Mouse (Mus musculus) heart, postnatal 14 days (tissue): ENCODE data around the gene Plce1. TPM values are rescaled to one million over a fixed set of nuclear protein-coding genes. Genes with fewer than 3 reads are reported as not detected.

Source experiments
- DNase-seq, 2 experiments: peaks; one replicate each; pipeline ENCODE4 v3.0.0; 2021 to 2022
- intact Hi-C: fragments of 180-260 bp; cut with DNase I; formaldehyde crosslinking; loops from one replicate; pipeline ENCODE4 v1.15.1; 2025
- total RNA-seq, 2 experiments: library from RNA; stranded (reverse); gene quantifications; 2 replicates each; pipeline ENCODE4 v1.2.3; 2021

Plce1 gene
- total RNA-seq, 2 experiments from 2014 or later = 23.8 to 26.2 TPM

DNA sequence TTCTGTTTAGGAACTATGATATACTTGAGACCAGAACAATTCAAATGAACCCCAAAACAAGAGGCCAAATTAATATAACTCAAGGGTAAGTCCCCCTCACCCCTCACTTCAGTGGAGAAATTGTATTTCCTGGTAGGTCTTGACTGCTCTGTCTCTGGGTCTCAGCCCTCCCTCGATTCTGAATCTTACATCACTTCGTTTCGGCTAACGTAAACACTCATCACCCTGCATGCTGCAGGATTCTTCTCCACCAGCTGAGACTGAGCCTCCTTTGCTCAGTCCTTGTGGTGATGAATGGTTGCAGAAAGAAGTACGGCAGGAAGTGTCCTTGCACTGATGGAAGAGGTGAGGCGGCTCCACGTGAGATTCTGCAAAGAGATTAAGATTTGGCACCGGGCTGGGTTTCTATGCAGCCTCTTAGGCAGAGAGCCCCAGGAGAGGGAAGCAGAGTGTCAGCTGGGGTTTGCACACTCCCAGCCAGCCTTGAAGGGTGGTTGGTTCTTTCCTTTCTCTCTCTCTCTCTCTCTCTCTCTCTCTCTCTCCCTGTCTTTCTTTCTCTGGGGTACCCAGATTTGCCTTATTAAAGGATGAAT lies 97.7 kb downstream of the Plce1 start:
- no peak for DNase-seq
- intact Hi-C loops = no loop called here

DNA sequence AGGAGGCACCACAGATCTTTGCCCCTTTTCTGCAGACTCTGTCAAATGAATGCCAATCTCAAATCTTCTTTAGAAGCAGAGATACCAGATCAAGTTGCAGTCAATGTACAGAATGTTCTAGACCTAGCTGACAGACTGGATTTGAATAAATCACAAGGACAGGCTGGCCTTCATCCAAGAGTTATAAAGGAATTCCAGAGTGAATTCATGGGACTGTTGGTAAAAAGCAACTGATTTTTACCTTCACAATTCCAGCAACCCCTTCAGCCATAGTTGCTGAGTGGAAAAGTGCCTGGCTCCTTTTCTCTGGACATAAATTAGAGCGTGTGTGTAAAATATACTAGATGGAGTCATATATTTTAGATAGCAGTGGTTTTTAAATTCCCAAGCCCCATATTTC lies 102.0 kb downstream of the Plce1 start:
- intact Hi-C loops = no loop called here
- no peak for DNase-seq

DNA sequence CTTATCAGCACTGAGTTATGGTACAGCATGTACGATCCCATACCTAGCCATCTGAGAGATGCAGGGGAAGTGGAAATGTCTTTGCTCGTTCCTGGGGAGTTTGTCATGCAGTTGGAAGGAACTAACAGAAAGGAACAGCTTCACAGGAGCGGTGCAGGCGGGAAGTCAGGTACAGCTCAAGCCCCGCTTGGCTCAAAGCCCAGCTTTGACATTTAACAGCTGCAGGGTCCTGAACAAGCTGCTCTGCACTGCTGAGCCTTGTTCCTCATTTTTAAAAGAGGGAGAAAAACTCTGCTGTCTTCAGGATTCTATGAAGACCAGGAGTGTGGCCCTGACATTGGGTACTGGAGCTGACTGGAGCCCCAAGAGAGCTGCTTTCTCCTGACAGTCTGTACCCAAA lies 106.7 kb downstream of the Plce1 start:
- DNase-seq = peak; percentile 56 to 66
- intact Hi-C loops = no loop called here

DNA sequence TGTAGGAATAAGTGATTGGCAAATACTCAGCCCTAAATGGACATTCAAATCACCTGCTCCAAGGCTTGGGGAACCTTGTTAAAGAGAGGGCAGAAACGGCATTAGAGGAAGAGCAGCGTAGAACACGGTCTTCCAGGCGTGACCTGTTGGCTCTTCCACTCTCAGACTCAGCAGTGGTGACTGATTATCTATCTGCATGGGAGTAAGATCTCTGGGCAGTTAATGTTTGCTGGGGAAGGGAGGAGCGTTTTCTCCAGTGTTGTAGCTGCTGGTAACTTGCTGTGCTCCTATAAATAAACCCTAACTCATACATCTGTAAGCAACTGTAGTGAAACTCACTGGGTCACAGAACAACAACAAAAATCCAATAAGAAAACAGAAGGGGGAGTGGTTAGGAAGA lies 108.6 kb downstream of the Plce1 start:
- intact Hi-C loops = no loop called here
- DNase-seq = no peak

DNA sequence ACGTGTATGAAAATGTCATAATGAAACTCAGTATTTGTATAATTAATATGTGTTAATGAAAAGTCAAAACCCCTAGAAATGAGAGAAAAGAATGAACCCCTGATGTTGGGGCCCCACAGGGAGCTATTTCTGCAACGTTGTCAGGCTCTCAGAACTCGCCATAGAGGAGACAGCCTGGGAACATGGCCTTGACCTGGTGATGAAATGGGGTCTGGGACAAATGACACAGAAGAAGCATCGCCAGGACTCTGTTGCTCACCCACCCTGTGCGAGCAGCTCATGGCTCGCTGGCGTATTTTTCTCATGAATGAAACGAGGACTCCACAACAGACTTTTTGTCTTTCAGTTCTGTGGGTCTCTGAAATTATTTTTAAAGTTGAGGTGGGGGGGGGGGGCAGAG lies 109.0 kb downstream of the Plce1 start:
- intact Hi-C loops = no loop called here
- DNase-seq = no peak

DNA sequence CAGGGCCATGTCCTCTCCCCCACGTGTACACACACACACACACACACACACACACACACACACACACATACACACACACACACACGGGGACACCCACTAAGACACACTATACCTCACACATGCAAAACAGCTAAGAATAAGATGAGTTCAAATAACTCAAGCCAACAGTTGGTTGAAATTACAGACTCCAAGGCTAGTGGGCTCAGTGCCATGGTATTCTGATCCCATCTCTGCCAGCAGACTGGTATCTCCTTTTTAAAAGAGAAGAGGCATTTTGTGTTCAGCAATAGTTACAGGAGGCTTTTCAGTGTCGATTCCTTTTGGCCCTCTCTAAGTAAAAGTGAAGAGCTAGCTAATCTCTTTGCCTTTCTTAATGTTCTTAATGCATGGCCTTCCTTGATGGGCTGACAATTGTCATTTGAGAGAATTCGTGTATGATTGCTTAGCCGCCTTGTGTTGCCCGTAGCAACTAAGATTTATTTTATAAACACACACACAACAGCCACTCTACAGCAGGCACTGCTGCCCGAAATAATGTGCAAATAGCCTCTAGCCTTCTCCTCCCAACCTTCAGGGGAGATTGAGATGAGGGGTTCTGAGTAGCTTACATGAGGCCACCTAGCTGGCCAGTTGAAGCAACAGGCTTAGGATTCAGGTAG lies 111.8 kb downstream of the Plce1 start:
- DNase-seq = no peak
- intact Hi-C loops = no loop called here

DNA sequence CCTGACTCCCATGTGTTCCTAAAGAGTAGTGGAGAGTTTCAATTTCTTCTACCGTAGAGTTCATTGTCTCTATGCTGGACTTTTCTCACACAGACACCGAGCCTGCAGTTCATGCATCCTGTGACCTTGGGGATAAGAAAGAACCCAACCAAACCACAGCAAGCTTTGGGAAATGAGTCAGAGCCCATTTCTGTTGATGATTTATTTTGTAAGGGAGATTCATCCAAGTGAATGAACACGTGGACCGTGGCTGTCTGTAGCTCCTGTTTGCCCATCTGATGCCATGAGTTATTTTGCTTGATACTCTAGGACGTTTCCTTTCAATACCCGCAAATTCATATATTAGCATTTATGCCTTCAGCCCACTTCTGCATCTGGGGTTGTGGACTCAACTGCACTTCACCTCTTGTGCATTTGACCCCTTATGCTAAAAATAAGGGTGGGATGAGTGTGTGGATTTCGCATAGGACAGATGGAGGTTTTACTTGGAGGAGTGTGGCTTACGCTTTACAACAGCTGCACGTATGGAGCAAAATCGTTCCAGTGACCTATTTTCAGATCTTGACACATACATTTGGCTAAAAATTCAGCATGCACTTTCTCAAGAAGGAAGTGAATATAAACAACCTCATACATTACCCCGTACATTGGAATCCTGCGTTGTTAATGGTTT lies 112.5 kb downstream of the Plce1 start:
- no peak for DNase-seq
- intact Hi-C loops = no loop called here

DNA sequence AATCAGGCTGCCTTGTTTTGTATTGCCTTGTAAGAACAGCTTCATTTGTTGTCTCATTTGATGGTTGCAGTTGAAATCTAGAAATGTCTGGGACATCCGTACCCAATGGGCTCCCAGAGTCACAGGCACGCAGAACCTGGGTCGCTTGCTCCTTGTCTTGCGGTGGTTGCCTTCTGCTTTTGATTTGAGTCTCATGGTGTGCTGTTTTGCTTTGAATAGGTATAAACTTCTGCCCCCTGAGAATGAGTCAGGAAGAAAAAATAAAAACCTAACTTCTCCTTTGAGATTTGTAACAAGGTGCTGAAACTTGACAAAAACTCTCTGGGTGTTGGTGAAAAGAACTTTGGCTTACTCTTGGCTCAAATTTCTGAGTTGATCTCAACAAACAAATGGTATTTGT lies 115.2 kb downstream of the Plce1 start:
- intact Hi-C loops = no loop called here
- DNase-seq = no peak

DNA sequence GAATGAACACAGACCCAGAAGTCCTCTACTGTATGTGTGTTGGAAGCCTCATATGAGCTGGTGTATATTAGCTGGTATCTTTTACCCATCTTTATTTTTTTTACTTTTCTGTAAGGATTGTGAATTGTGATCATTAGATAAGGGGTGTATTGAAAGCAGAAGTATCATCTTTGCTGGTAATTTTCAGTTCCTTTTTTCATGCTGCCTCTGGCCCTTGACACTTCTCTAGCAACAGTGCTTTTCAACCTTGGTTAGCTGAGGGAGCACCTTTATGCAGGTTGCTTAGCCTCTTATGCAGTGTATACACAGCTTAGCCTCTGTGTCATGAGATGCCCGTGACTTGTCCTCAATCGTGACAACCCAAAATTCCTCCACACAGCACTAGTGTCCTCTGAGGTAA lies 116.5 kb downstream of the Plce1 start:
- intact Hi-C loops = no loop called here
- DNase-seq = no peak

DNA sequence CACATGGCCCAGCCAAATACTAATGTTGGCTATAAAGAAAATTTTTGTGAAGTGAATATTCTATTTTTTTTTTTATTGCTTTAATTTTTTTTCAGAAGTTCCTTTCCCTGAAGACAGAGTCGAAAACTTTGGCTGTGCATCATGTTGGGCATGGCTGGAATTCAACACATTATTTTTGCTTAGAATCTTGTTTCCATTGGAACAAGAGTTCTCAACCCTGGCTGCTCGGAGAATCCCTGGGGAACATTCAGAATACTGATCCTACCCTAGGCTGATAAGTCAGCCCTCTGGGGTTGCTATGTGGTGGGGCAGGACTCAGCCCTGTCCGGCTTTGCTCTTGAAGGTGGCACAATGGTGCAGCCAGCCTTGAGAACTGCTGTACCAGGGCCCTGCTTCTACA lies 118.1 kb downstream of the Plce1 start:
- DNase-seq = no peak
- intact Hi-C loops = no loop called here

DNA sequence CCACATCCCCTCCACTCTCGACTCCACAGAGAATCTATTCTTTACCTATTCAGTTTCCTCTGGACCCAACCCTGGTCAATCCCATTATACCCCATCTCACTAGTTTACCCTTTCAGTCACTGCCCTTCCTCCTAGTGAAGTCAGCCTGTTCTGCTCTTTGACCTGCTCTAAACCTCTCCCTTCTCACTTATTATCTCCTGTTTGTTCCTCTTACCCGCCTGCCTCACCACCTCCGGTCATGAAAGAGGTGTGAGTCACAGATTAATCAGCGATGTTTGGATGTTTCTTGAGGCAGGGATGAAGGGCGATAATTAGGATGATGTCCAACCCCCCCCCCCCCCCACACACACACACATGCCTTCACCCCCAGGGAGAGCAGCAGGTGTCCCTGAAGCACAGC lies 120.2 kb downstream of the Plce1 start:
- intact Hi-C loops = no loop called here
- DNase-seq = no peak

DNA sequence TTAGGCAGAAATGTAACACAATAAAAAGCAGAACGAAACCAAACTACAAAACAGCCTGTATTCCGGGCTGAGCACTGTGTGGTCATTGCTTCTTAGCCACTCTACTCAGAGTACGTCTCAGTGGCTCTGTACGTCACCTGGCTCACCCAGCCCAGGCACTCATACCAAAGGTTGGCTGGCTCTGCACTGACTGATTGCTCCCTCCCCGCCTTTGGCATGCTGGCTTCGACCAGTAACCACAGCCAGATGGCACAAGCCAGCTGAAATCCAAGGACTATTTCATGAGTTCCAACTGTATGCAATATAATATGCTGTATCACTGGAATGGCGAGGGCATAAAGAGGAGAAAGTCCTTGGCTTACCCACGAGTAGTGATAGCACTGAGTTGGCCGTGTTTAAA lies 121.9 kb downstream of the Plce1 start:
- intact Hi-C loops = no loop called here
- peak in 1 of 2 experiments; percentile 56 for DNase-seq

DNA sequence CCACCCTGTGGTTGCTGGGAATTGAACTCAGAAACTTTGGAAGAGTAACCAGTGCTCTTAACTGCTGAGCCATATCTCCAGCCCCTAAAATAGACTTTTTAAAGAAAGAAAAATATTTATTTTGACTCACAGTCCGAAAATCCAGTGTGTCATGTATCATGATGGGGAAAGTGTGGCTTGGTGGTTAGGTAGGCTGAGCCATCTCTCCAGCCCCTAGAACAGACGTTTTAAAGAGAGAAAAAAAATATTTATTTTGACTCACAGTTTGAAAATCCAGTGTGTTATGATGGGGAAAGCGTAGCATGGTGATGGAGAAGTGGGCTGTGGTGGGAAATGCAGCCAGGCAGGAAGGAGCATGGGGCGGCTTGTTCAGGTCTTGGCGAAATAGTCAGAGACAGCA lies 126.3 kb downstream of the Plce1 start:
- no peak for DNase-seq
- intact Hi-C loops = no loop called here

DNA sequence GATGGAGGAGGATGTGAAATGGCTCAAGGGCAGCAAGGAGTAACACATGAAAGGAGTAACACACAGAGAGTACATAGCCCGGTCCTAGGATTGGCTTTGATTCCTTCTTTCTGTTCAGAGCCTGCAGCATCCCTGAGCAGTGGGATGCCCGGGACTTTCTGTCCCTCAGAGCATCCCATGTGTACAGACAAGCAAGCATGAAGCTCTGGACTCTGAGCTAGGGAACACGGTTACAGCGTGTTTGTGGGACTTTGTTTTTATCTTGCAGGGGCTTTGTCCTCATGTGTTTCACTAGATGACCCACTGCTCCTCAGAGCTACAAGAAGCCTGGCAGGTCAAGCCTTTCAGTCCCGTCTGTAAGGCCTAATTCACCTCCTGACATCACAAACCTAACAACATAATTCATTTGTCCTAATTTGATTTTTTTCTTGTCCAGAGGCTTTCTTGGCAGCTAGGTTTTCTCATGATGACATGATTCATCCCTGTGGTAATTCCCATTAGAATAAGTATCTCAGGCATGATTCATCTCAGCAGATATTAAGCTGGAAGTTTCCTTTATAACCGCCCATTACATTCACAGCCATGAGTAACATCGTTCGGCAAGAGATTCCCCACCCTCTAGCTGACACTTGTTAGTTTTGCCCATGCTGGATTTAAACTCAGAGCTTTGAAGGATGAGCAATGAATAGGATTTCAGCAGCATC lies 128.2 kb downstream of the Plce1 start:
- DNase-seq = no peak
- intact Hi-C loops = no loop called here

DNA sequence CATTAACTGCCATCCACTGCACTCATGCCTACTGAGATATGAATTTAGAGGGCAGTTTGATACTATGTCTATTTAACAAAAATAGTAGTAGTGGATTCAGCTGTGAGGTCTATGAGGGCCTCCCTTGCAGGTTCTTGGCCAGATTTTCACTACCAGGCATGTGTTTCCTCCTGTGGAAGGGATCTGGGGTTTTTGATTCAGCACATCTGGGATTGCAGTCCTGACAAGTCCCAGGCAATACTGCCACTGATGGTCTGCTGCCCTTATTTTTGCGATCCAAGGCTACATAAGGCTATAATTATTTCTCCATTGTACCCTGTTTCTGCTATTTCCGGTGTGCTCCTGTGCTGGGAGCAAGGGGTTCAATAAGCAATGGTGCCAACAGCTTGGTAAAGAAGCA lies 129.4 kb downstream of the Plce1 start:
- no peak for DNase-seq
- intact Hi-C loops = no loop called here

DNA sequence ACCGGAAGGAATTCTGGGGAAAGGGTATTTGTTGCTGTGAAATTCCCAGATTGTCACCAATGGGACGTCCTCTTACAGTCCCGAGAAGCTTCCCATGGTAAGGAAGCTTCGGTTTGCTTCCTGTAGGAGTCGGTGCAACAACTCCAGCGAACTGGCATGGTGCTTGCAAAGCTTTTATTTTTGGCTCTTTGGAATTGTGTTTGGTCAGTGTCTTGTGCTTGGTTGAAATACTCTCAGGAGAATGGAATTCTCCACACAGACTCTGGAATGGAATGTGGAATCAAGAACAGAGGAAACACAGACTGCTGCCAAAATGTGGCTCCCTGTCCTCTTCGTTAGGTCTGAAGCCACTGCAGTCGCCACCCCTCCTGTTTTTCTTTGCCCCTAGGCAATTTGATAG lies 129.9 kb downstream of the Plce1 start:
- intact Hi-C loops = no loop called here
- DNase-seq = peak in 1 of 2 experiments; percentile 58

DNA sequence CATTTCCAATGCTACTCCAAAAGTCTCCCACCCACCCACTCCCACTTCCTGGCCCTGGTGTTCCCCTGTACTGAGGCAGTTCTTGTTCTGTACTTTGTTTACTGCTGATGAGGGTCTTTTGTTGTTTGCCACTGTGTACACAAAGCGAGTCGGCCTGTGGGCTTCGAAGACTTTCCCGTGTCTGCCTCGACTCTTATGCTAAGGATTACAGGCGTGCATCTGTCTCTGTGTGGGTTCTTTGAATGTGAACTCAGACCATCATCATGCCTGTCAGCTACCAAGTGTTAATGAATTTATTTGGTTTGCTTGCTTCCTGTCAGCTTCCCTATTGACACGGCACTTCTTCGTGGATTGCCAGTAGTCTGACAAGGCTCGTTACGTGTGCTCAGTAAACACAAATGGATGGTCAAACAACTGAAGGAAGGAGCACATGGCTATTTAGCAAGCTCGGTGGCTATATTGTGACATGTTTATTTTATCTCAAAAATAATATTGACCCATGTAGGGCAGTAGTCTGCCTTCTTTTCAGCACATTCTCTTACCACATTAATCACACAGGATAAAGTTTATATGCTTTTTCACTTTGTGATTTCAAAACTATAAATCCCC lies 133.3 kb downstream of the Plce1 start:
- DNase-seq = no peak
- intact Hi-C loops = no loop called here

DNA sequence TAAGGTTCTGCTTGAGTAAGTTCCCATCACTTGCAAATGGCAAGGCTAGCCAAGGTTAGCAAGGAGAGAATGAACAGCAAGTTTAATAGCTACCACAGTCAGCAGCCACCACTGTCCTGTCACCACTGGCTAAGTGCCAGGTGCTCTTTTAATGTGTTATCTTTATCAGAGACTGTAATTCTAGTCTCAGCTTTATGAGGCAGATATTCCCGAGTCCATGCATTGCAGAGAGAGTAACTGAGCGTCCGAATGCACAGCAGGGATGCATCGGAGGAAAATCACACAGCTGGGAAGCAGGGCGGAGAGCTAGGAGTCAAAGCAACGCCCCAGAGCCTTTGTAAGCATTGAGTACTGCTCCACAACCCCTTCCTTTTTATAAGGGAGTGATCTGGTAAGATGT lies 134.4 kb downstream of the Plce1 start:
- no peak for DNase-seq
- intact Hi-C loops = no loop called here

DNA sequence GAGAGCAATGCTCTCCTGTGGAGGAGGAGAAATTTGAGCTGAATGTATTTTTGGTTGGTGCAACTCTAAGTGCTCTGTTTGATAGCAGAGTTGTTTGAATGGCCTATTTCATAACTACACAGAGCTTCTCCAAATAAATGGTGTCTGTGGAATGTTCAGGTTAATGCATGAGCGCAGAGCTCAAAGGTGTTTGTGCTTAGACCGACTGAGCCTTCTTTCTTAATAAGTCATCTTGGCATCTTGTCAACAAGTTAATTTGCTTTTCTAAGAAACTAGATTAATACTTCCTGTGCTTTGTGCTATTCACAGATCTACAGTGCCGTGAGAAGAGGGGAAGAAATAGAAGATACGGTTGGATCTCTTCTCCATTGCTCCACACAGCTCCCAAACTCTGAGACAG lies 139.2 kb downstream of the Plce1 start:
- no peak for DNase-seq
- intact Hi-C loops = no loop called here

DNA sequence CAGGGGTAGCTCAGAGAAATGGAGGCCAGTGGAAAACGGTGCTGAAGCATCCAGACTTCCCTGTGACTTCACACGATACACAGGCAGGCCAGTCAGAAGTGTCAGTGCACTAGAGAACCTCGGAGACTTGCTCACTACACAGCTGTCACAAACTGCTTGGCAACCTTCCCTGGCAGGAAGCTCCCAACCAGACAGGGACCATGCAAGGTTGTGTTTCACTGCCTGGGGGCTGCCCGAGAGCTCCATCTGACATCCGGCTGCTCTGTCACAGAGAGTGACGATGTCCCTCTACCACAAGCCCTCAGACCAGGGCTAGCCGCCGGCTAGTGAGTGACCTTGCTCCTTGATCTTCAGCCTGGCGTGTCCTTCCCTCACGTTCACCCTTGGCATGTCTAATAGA lies 140.6 kb downstream of the Plce1 start:
- peak; percentile 55 to 67 for DNase-seq
- intact Hi-C loops = no loop called here
